In genomic region chr4:101177796-101178195, GRCm38 (mm10) we compare ENCODE assay signal across 35 mouse cellular contexts.
"Had no signal": no experiment of that assay in that cellular context is flagged by ENCODE, and none has a peak within 500 bp of the region (broad histone marks: within the 10 kb centered on the region; RNA-seq: fewer than 3 reads in every experiment).

No protein-coding gene starts in this region.

- H3K4me3 ChIP-seq: heart, embryonic 10.5 days; heart, embryonic 12.5 days; heart, embryonic 13.5 days; heart, embryonic 15.5 days; hindbrain, embryonic 10.5 days; hindbrain, embryonic 12.5 days; hindbrain, embryonic 13.5 days; hindbrain, embryonic 15.5 days; intestine, embryonic 15.5 days; kidney, embryonic 15.5 days; layer of hippocampus, adult 2 months had no signal

- H3K4me2 ChIP-seq: heart, embryonic 11.5 days; heart, embryonic 12.5 days; heart, embryonic 13.5 days; heart, embryonic 15.5 days; hindbrain, embryonic 12.5 days; hindbrain, embryonic 13.5 days; hindbrain, embryonic 14.5 days; hindbrain, embryonic 15.5 days; intestine, embryonic 15.5 days; kidney, embryonic 15.5 days had no signal

- H3K27ac ChIP-seq: heart, embryonic 10.5 days; heart, embryonic 13.5 days; heart, embryonic 15.5 days; hindbrain, embryonic 10.5 days; hindbrain, embryonic 12.5 days; hindbrain, embryonic 13.5 days; hindbrain, embryonic 14.5 days; hindbrain, embryonic 15.5 days; hindbrain, postnatal 0 days; intestine, embryonic 15.5 days; kidney, embryonic 15.5 days; kidney, postnatal 0 days; layer of hippocampus, adult 2 months had no signal

- H3K4me1 ChIP-seq: hindbrain, embryonic 10.5 days; hindbrain, embryonic 12.5 days; hindbrain, embryonic 13.5 days; hindbrain, embryonic 15.5 days; intestine, embryonic 15.5 days had no signal

- H3K9ac ChIP-seq: heart, embryonic 12.5 days; heart, embryonic 13.5 days; heart, embryonic 15.5 days; hindbrain, embryonic 12.5 days; hindbrain, embryonic 13.5 days; hindbrain, embryonic 14.5 days; hindbrain, embryonic 15.5 days; intestine, embryonic 15.5 days; kidney, embryonic 15.5 days had no signal

- DNase-seq: heart, postnatal 10 days; heart, postnatal 14 days; heart, postnatal 36 days; heart, postnatal 4 days; kidney, adult 11 months; kidney, adult 18-20 months; kidney, adult 2 months; kidney, adult 8-10 months; kidney, adult 9 months; kidney, postnatal 10 days; kidney, postnatal 14 days; kidney, postnatal 25 days; kidney, postnatal 36 days; kidney, postnatal 4 days; layer of hippocampus, adult 9-11 months; layer of hippocampus, postnatal 36 days had no signal

- H3K9me3 ChIP-seq: heart, embryonic 10.5 days; heart, embryonic 12.5 days; heart, embryonic 13.5 days; heart, embryonic 15.5 days; hindbrain, embryonic 10.5 days; hindbrain, embryonic 12.5 days; hindbrain, embryonic 13.5 days; hindbrain, embryonic 15.5 days; intestine, embryonic 15.5 days; kidney, embryonic 15.5 days had no signal

- ATAC-seq: hindbrain, embryonic 16.5 days; hindbrain, postnatal 0 days; inflammation-experienced regulatory T-cells, adult 6 months; intestine, embryonic 15.5 days; intestine, embryonic 16.5 days; intestine, postnatal 0 days had no signal

- H3K27me3 ChIP-seq: heart, embryonic 12.5 days; heart, embryonic 13.5 days; heart, embryonic 15.5 days; hindbrain, embryonic 12.5 days; hindbrain, embryonic 13.5 days; hindbrain, embryonic 15.5 days; intestine, embryonic 15.5 days; kidney, embryonic 15.5 days had no signal
